Mouse (Mus musculus): ENCODE data around the gene Akap2. TPM values are rescaled to one million over a fixed set of nuclear protein-coding genes. Genes with fewer than 3 reads are reported as not detected.

Akap2 gene
- polyA plus RNA-seq, 1 experiment from 2014 or later = 28.2 TPM

- Histone ChIP-seq H3K4me3 (ENCODE audit: low read depth, low read length) (no peak overlapping the region), H3K4me2 (ENCODE audit: low read length) (no peak overlapping the region), H3K27ac (ENCODE audit: low read depth) (no peak overlapping the region), H3K27me3 (replicated peaks; ENCODE audit: control insufficient read depth, insufficient read depth, low read length) (no peaks in the 10 kb centered on the region), H3K9me3 (ENCODE audit: control insufficient read depth, low read length) (no peaks in the 10 kb centered on the region), H3K36me3 (ENCODE audit: control insufficient read depth, insufficient read depth, low read length) (no peaks in the 10 kb centered on the region), H3K4me1 (replicated peaks; ENCODE audit: control insufficient read depth, insufficient read depth, low read length) (no peaks in the 10 kb centered on the region; the same call in 1 of the 2 replicates), H3K9ac (ENCODE audit: low read length) (no peak overlapping the region)
- 9% methylated on average over 5 of the region's 5 CpGs for whole genome bisulfite sequencing
- peak; percentile 81 for DNase-seq (ENCODE audit: low spot score)
- ATAC-seq (replicated peaks; ENCODE audit: low FRiP score, low TSS enrichment, low read depth) = no peak
These were observed 186.8 kb downstream of the Akap2 start for GRCm38 (mm10) chr4:57904211-57904610.

- no peak overlapping the region for H3K27ac ChIP-seq (ENCODE audit: low read depth)
- H3K4me2 ChIP-seq (ENCODE audit: low read length) = no peak overlapping the region
- WGBS = 29% methylated on average over 9 of the region's 9 CpGs
- H3K9me3 ChIP-seq (ENCODE audit: control insufficient read depth, low read length) = no peaks in the 10 kb centered on the region
- H3K9ac ChIP-seq (ENCODE audit: low read length) = no peak overlapping the region
- ATAC-seq (replicated peaks; ENCODE audit: low FRiP score, low TSS enrichment, low read depth) = peak; percentile 61; the same call in 1 of the 2 replicates
- no peak for DNase-seq (ENCODE audit: low spot score)
- no peaks in the 10 kb centered on the region for H3K27me3 ChIP-seq (replicated peaks; ENCODE audit: control insufficient read depth, insufficient read depth, low read length)
- H3K4me3 ChIP-seq (ENCODE audit: low read depth, low read length) = no peak overlapping the region
- no peaks in the 10 kb centered on the region for H3K36me3 ChIP-seq (ENCODE audit: control insufficient read depth, insufficient read depth, low read length)
- H3K4me1 ChIP-seq (replicated peaks; ENCODE audit: control insufficient read depth, insufficient read depth, low read length) = no peaks in the 10 kb centered on the region; the same call in 1 of the 2 replicates
These were observed 187.2 kb downstream of the Akap2 start for GRCm38 (mm10) chr4:57904638-57905037.

GRCm38 (mm10) chr4:57906708-57907107 lies 189.3 kb downstream of the Akap2 start:
- H3K9me3 ChIP-seq (ENCODE audit: control insufficient read depth, low read length) = no peaks in the 10 kb centered on the region
- H3K27me3 ChIP-seq (replicated peaks; ENCODE audit: control insufficient read depth, insufficient read depth, low read length) = no peaks in the 10 kb centered on the region
- 52% methylated on average over 2 of the region's 2 CpGs for WGBS
- ATAC-seq (replicated peaks; ENCODE audit: low FRiP score, low TSS enrichment, low read depth) = no peak
- no peak overlapping the region for H3K9ac ChIP-seq (ENCODE audit: low read length)
- no peaks in the 10 kb centered on the region; the same call in 1 of the 2 replicates for H3K4me1 ChIP-seq (replicated peaks; ENCODE audit: control insufficient read depth, insufficient read depth, low read length)
- H3K27ac ChIP-seq (ENCODE audit: low read depth) = no peak overlapping the region
- no peaks in the 10 kb centered on the region for H3K36me3 ChIP-seq (ENCODE audit: control insufficient read depth, insufficient read depth, low read length)
- H3K4me2 ChIP-seq (ENCODE audit: low read length) = no peak overlapping the region
- no peak for DNase-seq (ENCODE audit: low spot score)
- no peak overlapping the region for H3K4me3 ChIP-seq (ENCODE audit: low read depth, low read length)

- ATAC-seq (replicated peaks; ENCODE audit: low FRiP score, low TSS enrichment, low read depth) = no peak
- WGBS = 65% methylated on average over 6 of the region's 6 CpGs
These were observed 191.4 kb downstream of the Akap2 start for GRCm38 (mm10) chr4:57908860-57909259.

DNA sequence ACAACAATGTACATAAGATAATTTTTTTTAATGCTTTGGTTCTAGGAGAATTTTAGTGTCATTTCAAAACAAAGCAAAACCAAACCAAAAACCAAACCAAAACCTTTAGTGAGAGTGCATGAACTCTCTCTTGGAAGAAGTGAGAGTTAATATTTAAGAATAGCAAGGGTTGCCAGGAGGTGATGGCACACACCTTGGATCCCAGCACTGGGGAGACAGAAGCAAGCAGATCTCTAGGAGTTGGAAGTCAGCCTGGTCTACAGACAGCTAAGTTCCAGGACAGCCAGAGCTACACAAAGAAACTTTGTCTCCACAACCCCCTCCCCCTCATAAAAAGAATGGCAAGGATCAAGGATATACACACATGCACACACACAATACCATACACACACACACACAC lies 195.6 kb downstream of the Akap2 start:
- H3K4me3 ChIP-seq (ENCODE audit: low read depth, low read length) = no peak overlapping the region
- DNase-seq (ENCODE audit: low spot score) (no peak), ATAC-seq (replicated peaks; ENCODE audit: low FRiP score, low TSS enrichment, low read depth) (no peak)
- peaks cover 9% of the 10 kb centered on the region; the same call in 1 of the 2 replicates for H3K4me1 ChIP-seq (replicated peaks; ENCODE audit: control insufficient read depth, insufficient read depth, low read length)
- H3K27ac ChIP-seq (ENCODE audit: low read depth) = no peak overlapping the region
- H3K4me2 ChIP-seq (ENCODE audit: low read length) = no peak overlapping the region
- H3K9me3 ChIP-seq (ENCODE audit: control insufficient read depth, low read length) = no peaks in the 10 kb centered on the region
- H3K27me3 ChIP-seq (replicated peaks; ENCODE audit: control insufficient read depth, insufficient read depth, low read length) = no peaks in the 10 kb centered on the region
- no peak overlapping the region for H3K9ac ChIP-seq (ENCODE audit: low read length)
- no peaks in the 10 kb centered on the region for H3K36me3 ChIP-seq (ENCODE audit: control insufficient read depth, insufficient read depth, low read length)

More at GRCm38 (mm10) chr4:57908860-57909259, 191.4 kb downstream of the Akap2 start:
- Histone ChIP-seq H3K27me3 (replicated peaks; ENCODE audit: control insufficient read depth, insufficient read depth, low read length) (no peaks in the 10 kb centered on the region), H3K9ac (ENCODE audit: low read length) (no peak overlapping the region), H3K4me3 (ENCODE audit: low read depth, low read length) (no peak overlapping the region), H3K27ac (ENCODE audit: low read depth) (no peak overlapping the region), H3K9me3 (ENCODE audit: control insufficient read depth, low read length) (no peaks in the 10 kb centered on the region), H3K4me2 (ENCODE audit: low read length) (no peak overlapping the region), H3K36me3 (ENCODE audit: control insufficient read depth, insufficient read depth, low read length) (no peaks in the 10 kb centered on the region), H3K4me1 (replicated peaks; ENCODE audit: control insufficient read depth, insufficient read depth, low read length) (no peaks in the 10 kb centered on the region; the same call in 1 of the 2 replicates)
- no peak for DNase-seq (ENCODE audit: low spot score)

DNA sequence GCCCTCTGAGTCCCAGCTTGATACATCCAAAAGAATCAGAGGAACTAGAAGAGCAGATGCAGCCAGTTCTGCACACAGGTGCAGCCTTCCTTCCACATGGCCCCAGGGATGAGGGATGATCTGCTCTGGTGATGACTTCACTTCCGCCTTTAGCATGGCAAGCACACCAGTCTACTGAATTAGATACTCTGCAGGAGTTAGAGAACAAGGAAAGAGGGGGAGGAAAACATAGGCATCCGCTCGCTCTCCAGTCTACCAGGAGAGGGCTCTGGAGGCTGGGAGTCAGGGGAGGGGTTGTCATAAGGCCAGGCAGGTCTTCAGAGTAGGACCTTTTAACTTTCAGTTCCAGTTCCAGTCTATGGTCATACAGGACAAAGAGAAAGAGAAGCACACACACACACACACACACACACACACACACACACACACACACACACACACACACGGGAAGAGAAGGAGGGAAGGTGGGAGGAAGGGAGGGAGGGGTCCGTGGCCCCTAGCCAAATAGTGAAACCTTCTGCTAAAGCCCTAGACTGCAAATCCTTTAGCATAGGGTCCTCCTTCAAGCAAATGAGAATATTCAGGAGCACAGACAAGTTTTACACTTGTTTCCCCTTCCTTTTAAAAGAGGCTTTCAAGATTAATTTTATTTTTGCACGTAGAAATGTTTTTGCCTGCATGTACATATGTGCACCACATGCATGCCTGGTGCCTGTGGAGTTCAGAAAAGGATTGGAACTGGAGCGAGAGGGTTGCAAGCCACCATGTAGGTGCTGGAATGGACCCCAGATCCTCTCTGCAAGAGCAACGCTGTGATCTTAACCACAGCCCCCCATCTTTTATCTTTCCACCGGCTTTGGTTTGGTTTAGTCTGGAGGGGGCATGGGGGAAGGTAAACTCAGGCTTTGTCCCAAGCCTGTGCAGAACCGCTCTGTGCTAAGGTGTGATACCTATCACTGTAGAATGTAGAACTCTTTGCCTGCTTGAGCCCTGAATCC lies 197.0 kb downstream of the Akap2 start:
- peak overlapping the region; percentile 32 for H3K4me3 ChIP-seq (ENCODE audit: low read depth, low read length)
- ATAC-seq (replicated peaks; ENCODE audit: low FRiP score, low TSS enrichment, low read depth) (0 out of 2 replicates have a peak, but pooled peaks have one; percentile 14), DNase-seq (ENCODE audit: low spot score) (no peak)
- no peaks in the 10 kb centered on the region for H3K27me3 ChIP-seq (replicated peaks; ENCODE audit: control insufficient read depth, insufficient read depth, low read length)
- H3K36me3 ChIP-seq (ENCODE audit: control insufficient read depth, insufficient read depth, low read length) = no peaks in the 10 kb centered on the region
- no peak overlapping the region for H3K27ac ChIP-seq (ENCODE audit: low read depth)
- no peak overlapping the region for H3K9ac ChIP-seq (ENCODE audit: low read length)
- no peaks in the 10 kb centered on the region for H3K9me3 ChIP-seq (ENCODE audit: control insufficient read depth, low read length)
- H3K4me1 ChIP-seq (replicated peaks; ENCODE audit: control insufficient read depth, insufficient read depth, low read length) = peaks cover 9% of the 10 kb centered on the region; the same call in 1 of the 2 replicates
- peak overlapping the region; percentile 40 for H3K4me2 ChIP-seq (ENCODE audit: low read length)
- 72% methylated on average over 10 of the region's 10 CpGs for WGBS

DNA sequence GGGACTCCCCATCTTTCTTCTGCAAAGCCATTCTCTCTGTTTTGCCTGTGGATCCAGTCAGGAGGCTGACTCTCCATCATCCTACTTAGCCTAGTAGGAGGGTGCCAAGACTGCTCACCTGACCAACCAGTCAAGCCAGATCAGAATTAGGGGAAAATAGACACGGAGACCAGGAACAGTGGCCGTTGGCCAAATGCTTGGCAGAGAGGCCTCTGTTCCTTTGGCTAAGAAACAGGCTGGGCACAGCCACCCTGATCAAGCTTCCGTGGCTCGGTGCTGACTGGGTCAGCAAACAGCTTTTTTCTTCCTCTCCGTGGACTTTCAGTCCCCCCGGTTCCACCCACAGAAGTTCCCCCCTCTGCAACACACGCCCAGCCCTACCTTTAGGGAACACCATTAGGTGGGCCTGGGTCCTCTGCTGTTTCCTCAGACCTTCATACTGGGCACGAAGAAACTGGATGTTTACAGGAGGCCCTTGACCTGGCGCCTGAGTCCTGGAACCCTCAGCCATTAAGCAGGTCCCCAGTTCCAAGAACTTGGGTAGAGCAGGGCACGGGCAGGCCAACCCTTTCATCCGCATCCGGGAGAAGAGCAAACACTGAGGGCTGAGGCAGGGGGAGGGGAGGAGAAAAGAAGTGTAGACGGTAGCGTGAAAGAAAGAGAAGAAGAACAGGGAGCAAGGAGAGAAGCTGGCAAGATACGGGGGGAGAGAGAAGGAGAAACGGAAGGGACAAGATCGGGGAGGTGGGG lies 197.9 kb downstream of the Akap2 start:
- Histone ChIP-seq H3K4me2 (ENCODE audit: low read length) (peak overlapping the region; percentile 40), H3K9ac (ENCODE audit: low read length) (peak overlapping the region; percentile 13; the same call in 1 of the 2 replicates), H3K36me3 (ENCODE audit: control insufficient read depth, insufficient read depth, low read length) (no peaks in the 10 kb centered on the region), H3K4me3 (ENCODE audit: low read depth, low read length) (peak overlapping the region; percentile 32), H3K27me3 (replicated peaks; ENCODE audit: control insufficient read depth, insufficient read depth, low read length) (no peaks in the 10 kb centered on the region), H3K9me3 (ENCODE audit: control insufficient read depth, low read length) (no peaks in the 10 kb centered on the region), H3K4me1 (replicated peaks; ENCODE audit: control insufficient read depth, insufficient read depth, low read length) (peaks cover 12% of the 10 kb centered on the region; the same call in 1 of the 2 replicates), H3K27ac (ENCODE audit: low read depth) (peak overlapping the region; percentile 24; the same call in 1 of the 2 replicates)
- 28% methylated on average over 17 of the region's 17 CpGs for WGBS
- DNase-seq (ENCODE audit: low spot score) = no peak
- ATAC-seq (replicated peaks; ENCODE audit: low FRiP score, low TSS enrichment, low read depth) = no peak

GRCm38 (mm10) chr4:57916201-57916661 lies 198.8 kb downstream of the Akap2 start, which contains the start of gene D630039A03Rik:
Gene D630039A03Rik (minus strand): TSS chr4:57916297.
- Histone ChIP-seq H3K36me3 (ENCODE audit: control insufficient read depth, insufficient read depth, low read length) (no peaks in the 10 kb centered on the region), H3K4me1 (replicated peaks; ENCODE audit: control insufficient read depth, insufficient read depth, low read length) (peaks cover 12% of the 10 kb centered on the region; the same call in 1 of the 2 replicates), H3K4me3 (ENCODE audit: low read depth, low read length) (peak within 1 kb of the TSS; percentile 32), H3K4me2 (ENCODE audit: low read length) (peak within 1 kb of the TSS; percentile 40), H3K9ac (ENCODE audit: low read length) (peak within 1 kb of the TSS; percentile 13; the same call in 1 of the 2 replicates), H3K27ac (ENCODE audit: low read depth) (peak within 1 kb of the TSS; percentile 24; the same call in 1 of the 2 replicates), H3K9me3 (ENCODE audit: control insufficient read depth, low read length) (no peaks in the 10 kb centered on the region), H3K27me3 (replicated peaks; ENCODE audit: control insufficient read depth, insufficient read depth, low read length) (no peaks in the 10 kb centered on the region)
- ATAC-seq (replicated peaks; ENCODE audit: low FRiP score, low TSS enrichment, low read depth) (peak; percentile 71), DNase-seq (ENCODE audit: low spot score) (no peak)
- 9% methylated on average over 9 of the region's 9 CpGs for WGBS

All from intestine, embryonic 14.5 days (tissue).